Mouse (Mus musculus) intestine, embryonic 14.5 days (tissue): ENCODE measurements around the gene Hibch. TPM values are rescaled to one million over a fixed set of nuclear protein-coding genes. Genes with fewer than 3 reads are reported as not detected.
A peak's percentile ranks its signal among the peaks of the same experiment; 100 is the strongest.
"Not testable (repeated sequence)": the region's sequence is repeated elsewhere in the genome, so short reads cannot be mapped to it uniquely, and the experiment has no call there.

Source experiments
- ATAC-seq: fragments of 200-750 bp; cut with Nextera tagmentation; replicated peaks from 2 replicates; pipeline ENCODE4 v1.8.0; 2017; ENCODE audit warnings: low read depth, moderate number of reproducible peaks, moderate TSS enrichment, moderate library complexity; ENCODE audit not compliant: low FRiP score, low TSS enrichment
- DNase-seq: peaks from one replicate; pipeline ENCODE4 v3.0.0-alpha.2; 2018; ENCODE audit warnings: low spot score
- H3K27ac ChIP-seq: fragments of 300-500 bp; sonication (generic); 2 replicates; pipeline ENCODE4 v1.5.1; 2014; ENCODE audit warnings: low read depth, mild to moderate bottlenecking, control low read depth
- H3K27me3 ChIP-seq: fragments of 300-500 bp; sonication (generic); replicated peaks from 2 replicates; pipeline ENCODE4 v1.6.1; 2014; ENCODE audit warnings: low read length, control low read depth; ENCODE audit not compliant: control insufficient read depth, insufficient read depth
- H3K36me3 ChIP-seq: fragments of 300-500 bp; sonication (generic); 2 replicates; pipeline ENCODE4 v1.6.1; 2014; ENCODE audit warnings: low read length, control low read depth; ENCODE audit not compliant: control insufficient read depth, insufficient read depth
- H3K4me1 ChIP-seq: fragments of 300-500 bp; sonication (generic); replicated peaks from 2 replicates; pipeline ENCODE4 v1.6.1; 2014; ENCODE audit warnings: low read length, control low read depth, mixed read lengths; ENCODE audit not compliant: control insufficient read depth, insufficient read depth
- H3K4me2 ChIP-seq: fragments of 300-500 bp; sonication (generic); 2 replicates; pipeline ENCODE4 v1.6.1; 2014; ENCODE audit warnings: low read length
- H3K4me3 ChIP-seq: fragments of 300-500 bp; sonication (generic); 2 replicates; pipeline ENCODE4 v1.5.1; 2014; ENCODE audit warnings: low read depth, low read length, control low read depth, mixed read lengths
- H3K9ac ChIP-seq: fragments of 300-500 bp; sonication (generic); 2 replicates; pipeline ENCODE4 v1.6.1; 2014; ENCODE audit warnings: mild to moderate bottlenecking, low read length
- H3K9me3 ChIP-seq: fragments of 300-500 bp; sonication (generic); 2 replicates; pipeline ENCODE4 v1.6.1; 2016; ENCODE audit warnings: low read length, control low read depth; ENCODE audit not compliant: control insufficient read depth
- WGBS: fragments of 180-500 bp; shearing (Covaris S2); extraction: QIAGEN DNeasy Blood & Tissue Kit; methylation state at CpG from one replicate; pipeline ENCODE4 v1.1.7; 2014; 5-methylcytosine and 5-hydroxymethylcytosine counted together
- polyA plus RNA-seq: library from polyadenylated mRNA; unstranded; fragments of >200 nt; fragmentation: Nextera tagmentation; extraction: Ambion mirVana; gene quantifications from 2 replicates; pipeline ENCODE4 v1.2.1, GENCODE M21; 2014

The Hibch gene
- polyA plus RNA-seq, 1 experiment from 2014 or later = 19.1 TPM

DNA sequence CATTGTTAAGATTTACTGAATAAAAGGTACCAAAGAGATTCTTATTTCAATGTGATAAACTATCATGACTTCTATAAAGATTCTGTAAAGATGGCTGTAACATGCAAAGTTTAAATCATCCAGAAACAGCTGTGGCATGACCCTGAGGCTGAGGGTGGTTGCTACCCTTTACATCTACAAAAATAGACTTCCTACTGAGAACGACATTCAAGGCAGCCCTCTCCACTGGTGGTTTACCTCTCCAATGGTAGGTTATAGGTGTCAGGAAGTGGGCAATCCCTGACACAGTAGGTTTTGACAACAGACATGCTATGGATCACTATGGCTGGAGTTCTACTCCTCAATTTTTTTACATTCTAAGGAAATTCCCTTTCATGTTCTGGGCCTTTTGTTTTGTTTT, 79.8 kb downstream of the Hibch start:
- ATAC-seq, DNase-seq, H3K9me3 ChIP-seq, H3K4me1 ChIP-seq, H3K4me2 ChIP-seq, H3K27ac ChIP-seq, H3K9ac ChIP-seq, H3K36me3 ChIP-seq, H3K27me3 ChIP-seq, H3K4me3 ChIP-seq: not testable (repeated sequence)
- no CpG with 5 or more reads among the region's 1 CpGs for WGBS

DNA sequence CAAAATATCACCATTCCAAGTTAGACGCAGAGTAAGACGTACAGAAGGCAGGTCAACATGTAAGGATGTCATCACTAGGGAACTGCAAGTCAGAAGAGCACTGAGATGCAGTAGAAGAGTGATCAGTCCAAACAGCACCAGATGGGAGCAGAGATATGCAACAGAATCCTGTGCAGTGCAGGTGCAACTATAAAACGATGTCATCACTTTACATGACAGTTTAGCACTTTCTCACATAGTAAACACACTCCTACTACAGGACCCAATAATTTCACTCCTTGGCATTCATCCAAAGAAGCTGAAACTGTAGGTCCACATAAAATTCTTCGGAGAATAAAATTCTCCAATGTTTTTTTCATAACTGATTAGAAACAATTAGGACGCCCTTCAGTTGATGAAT, 89.8 kb downstream of the Hibch start:
- Histone ChIP-seq H3K27ac (no peak overlapping the region), H3K4me2 (no peak overlapping the region), H3K9ac (no peak overlapping the region), H3K4me1 (no peaks in the 10 kb centered on the region), H3K4me3 (no peak overlapping the region), H3K9me3 (peaks cover 7% of the 10 kb centered on the region), H3K27me3 (no peaks in the 10 kb centered on the region), H3K36me3 (no peaks in the 10 kb centered on the region)
- WGBS = 77% methylated on average over 5 of the region's 5 CpGs
- ATAC-seq (no peak), DNase-seq (no peak)

DNA sequence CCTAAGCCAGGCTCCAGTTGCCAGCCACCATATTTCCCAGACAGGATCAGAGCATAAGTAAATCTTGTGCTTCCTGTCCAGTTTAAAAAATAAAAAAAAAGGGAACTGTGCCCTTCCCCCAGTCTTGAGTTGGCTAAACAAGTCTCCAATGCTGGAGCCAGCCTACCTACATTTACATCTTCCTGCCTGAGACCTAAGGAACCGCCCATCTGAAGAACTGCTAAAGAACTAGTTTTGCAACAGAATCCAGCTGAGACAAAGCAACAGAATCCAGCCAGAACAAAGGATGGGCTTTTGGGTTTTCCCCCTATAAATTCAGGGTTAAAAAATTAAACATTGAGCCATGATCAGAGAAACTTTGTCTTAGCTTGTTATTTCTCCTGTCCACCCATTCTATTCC, 94.3 kb downstream of the Hibch start:
- ATAC-seq (no peak), DNase-seq (no peak)
- Histone ChIP-seq H3K9me3 (peaks cover 7% of the 10 kb centered on the region), H3K27me3 (no peaks in the 10 kb centered on the region), H3K4me3 (no peak overlapping the region), H3K4me1 (no peaks in the 10 kb centered on the region), H3K36me3 (no peaks in the 10 kb centered on the region), H3K4me2 (no peak overlapping the region), H3K9ac (no peak overlapping the region), H3K27ac (no peak overlapping the region)
- WGBS = 92% methylated on average over 1 of the region's 1 CpGs

DNA sequence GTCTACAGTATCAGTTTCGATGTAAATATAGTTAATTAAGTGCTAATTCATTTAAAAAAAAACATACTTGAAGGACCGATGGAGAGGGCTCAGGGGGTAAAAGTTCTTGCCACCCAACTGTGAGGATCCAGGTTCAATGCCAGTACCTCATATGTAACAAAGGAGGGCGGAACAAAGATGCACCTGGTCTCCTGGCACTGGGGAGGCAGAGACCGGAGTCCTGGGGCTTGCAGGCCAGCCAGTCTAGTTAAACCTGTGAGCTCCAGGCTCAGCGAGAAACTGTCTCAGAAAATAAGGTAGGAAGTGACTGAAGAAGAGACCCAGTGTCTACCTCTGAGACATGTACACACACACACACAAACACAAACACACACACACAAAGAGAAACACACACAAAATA, 103.2 kb downstream of the Hibch start:
- WGBS = 91% methylated on average over 5 of the region's 5 CpGs
- Histone ChIP-seq H3K9me3 (no peaks in the 10 kb centered on the region), H3K4me1 (peaks cover 3% of the 10 kb centered on the region; the same call in 1 of the 2 replicates), H3K27ac (no peak overlapping the region), H3K4me3 (no peak overlapping the region), H3K36me3 (no peaks in the 10 kb centered on the region), H3K27me3 (no peaks in the 10 kb centered on the region), H3K4me2 (no peak overlapping the region), H3K9ac (no peak overlapping the region)
- DNase-seq = no peak
- ATAC-seq = no peak

GRCm38 (mm10) chr1:52951146-52951868, 106.6 kb downstream of the Hibch start:
- H3K4me2 ChIP-seq = peak overlapping the region; percentile 85; the same call in 1 of the 2 replicates
- peaks cover 3% of the 10 kb centered on the region; the same call in 1 of the 2 replicates for H3K4me1 ChIP-seq
- no peak overlapping the region for H3K9ac ChIP-seq
- no peak; the same call in 1 of the 2 replicates for ATAC-seq
- WGBS = 26% methylated on average over 5 of the region's 5 CpGs
- H3K4me3 ChIP-seq = no peak overlapping the region
- no peak overlapping the region for H3K27ac ChIP-seq
- no peaks in the 10 kb centered on the region for H3K27me3 ChIP-seq
- no peaks in the 10 kb centered on the region for H3K9me3 ChIP-seq
- DNase-seq = no peak
- no peaks in the 10 kb centered on the region for H3K36me3 ChIP-seq

- 4% methylated on average over 5 of the region's 5 CpGs for WGBS
- ATAC-seq (no peak), DNase-seq (peak; percentile 58)
Measured at GRCm38 (mm10) chr1:52952143-52952542, 107.4 kb downstream of the Hibch start.

DNA sequence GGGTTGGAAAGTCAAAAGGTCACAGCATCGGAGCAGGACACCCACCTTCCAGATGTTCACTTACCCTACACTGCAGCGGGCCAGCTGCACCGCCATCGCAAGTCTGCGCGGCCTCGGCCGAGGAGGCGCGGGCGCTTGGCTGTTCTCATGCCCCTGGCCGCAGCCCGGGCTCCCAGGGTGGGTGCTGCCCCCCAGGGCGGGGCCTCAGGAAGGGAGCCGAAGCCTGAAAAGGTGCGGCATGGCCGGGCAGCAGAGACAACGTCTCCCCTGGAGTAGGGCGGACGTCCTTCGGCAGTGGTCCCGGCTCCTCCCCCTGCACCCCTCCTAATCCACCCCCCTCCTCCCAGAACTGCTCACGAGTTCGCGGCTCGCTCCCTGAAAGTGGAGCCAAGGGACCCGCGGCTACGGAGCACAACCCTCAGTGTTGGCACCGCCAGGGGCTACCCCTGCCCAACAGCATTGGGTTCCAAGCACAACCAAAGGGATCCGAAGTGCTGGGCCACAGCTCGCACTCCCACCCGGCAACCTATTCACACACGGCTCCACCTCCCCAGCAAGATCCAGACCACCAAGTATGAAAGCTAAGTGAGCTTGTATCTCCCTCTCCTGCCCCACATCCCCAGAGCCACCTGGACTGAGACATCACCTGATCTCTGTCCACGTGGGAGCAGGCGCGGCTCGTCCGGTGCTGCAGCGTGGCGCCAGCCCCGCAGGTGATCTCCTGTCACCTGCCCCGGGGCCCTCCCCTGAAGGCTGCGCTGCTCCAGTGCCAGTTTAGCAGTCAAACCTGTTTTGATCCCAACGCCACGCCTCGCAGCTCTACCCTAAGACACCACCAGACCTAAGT, 108.0 kb downstream of the Hibch start:
- peak; percentile 75 for DNase-seq
- under 1% methylated on average over 47 of the region's 47 CpGs for WGBS
- Histone ChIP-seq H3K4me1 (peaks cover 3% of the 10 kb centered on the region; the same call in 1 of the 2 replicates), H3K4me2 (peak overlapping the region; percentile 85), H3K27me3 (no peaks in the 10 kb centered on the region), H3K9ac (peak overlapping the region; percentile 43), H3K36me3 (no peaks in the 10 kb centered on the region), H3K9me3 (no peaks in the 10 kb centered on the region), H3K4me3 (peak overlapping the region; percentile 44), H3K27ac (no peak overlapping the region)
- peak; percentile 88 for ATAC-seq

More at GRCm38 (mm10) chr1:52952143-52952542, 107.4 kb downstream of the Hibch start:
- Histone ChIP-seq H3K4me2 (peak overlapping the region; percentile 85), H3K27ac (no peak overlapping the region), H3K4me1 (peaks cover 3% of the 10 kb centered on the region; the same call in 1 of the 2 replicates), H3K36me3 (no peaks in the 10 kb centered on the region), H3K9ac (peak overlapping the region; percentile 43; the same call in 1 of the 2 replicates), H3K9me3 (no peaks in the 10 kb centered on the region), H3K4me3 (peak overlapping the region; percentile 44), H3K27me3 (no peaks in the 10 kb centered on the region)

GRCm38 (mm10) chr1:52953548-52953947, 108.8 kb downstream of the Hibch start:
- H3K4me3 ChIP-seq = no peak overlapping the region
- H3K27me3 ChIP-seq = no peaks in the 10 kb centered on the region
- H3K36me3 ChIP-seq = no peaks in the 10 kb centered on the region
- H3K4me2 ChIP-seq = peak overlapping the region; percentile 85
- 27% methylated on average over 4 of the region's 4 CpGs for WGBS
- H3K9me3 ChIP-seq = no peaks in the 10 kb centered on the region
- no peak for DNase-seq
- no peak overlapping the region for H3K9ac ChIP-seq
- H3K4me1 ChIP-seq = peaks cover 3% of the 10 kb centered on the region; the same call in 1 of the 2 replicates
- no peak overlapping the region for H3K27ac ChIP-seq
- no peak for ATAC-seq
